In the genomic region with DNA sequence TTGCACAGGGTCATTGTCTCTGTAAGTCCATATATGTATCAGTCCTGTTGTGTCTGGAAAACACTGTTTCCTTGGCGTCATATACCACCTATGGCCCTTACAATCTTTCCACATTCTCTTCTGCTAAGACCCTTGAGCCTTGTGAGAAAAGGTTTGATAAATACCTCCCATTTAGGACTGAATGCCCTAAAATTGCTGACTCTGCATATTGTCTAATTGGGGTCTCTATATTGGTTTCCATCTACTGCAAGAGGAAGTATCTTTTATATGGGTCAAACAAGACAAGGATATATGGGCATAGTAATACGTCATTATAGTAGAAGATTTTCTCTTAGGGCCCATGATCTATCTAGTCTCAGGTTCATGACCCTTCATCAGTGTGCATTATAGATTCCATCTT, we compare ENCODE assay signal across 26 mouse cellular contexts.
"Had no signal": no experiment of that assay in that cellular context is flagged by ENCODE, and none has a peak within 500 bp of the region (broad histone marks: within the 10 kb centered on the region; RNA-seq: fewer than 3 reads in every experiment).

No protein-coding gene starts in this region.

- ATAC-seq: forebrain, embryonic 13.5 days; forebrain, embryonic 14.5 days; forebrain, embryonic 15.5 days; forebrain, embryonic 16.5 days; forebrain, postnatal 0 days had no signal

- H3K36me3 ChIP-seq: embryonic facial prominence, embryonic 10.5 days; embryonic facial prominence, embryonic 12.5 days; embryonic facial prominence, embryonic 13.5 days; embryonic facial prominence, embryonic 15.5 days; forebrain, embryonic 10.5 days; forebrain, embryonic 12.5 days; forebrain, embryonic 15.5 days had no signal

- H3K27ac ChIP-seq: embryonic facial prominence, embryonic 10.5 days; embryonic facial prominence, embryonic 12.5 days; embryonic facial prominence, embryonic 13.5 days; embryonic facial prominence, embryonic 15.5 days; forebrain, embryonic 10.5 days; forebrain, embryonic 12.5 days; forebrain, embryonic 13.5 days; forebrain, embryonic 15.5 days; gastrocnemius, adult 2 months; heart, adult 2 months had no signal

- H3K27me3 ChIP-seq: embryonic facial prominence, embryonic 12.5 days; embryonic facial prominence, embryonic 13.5 days; embryonic facial prominence, embryonic 15.5 days; forebrain, embryonic 12.5 days; forebrain, embryonic 13.5 days; forebrain, embryonic 15.5 days had no signal

- H3K9me3 ChIP-seq: embryonic facial prominence, embryonic 10.5 days; embryonic facial prominence, embryonic 12.5 days; embryonic facial prominence, embryonic 13.5 days; embryonic facial prominence, embryonic 15.5 days; forebrain, embryonic 10.5 days; forebrain, embryonic 12.5 days; forebrain, embryonic 13.5 days; forebrain, embryonic 15.5 days had no signal

- H3K4me2 ChIP-seq: embryonic facial prominence, embryonic 12.5 days; embryonic facial prominence, embryonic 13.5 days; embryonic facial prominence, embryonic 15.5 days; forebrain, embryonic 12.5 days; forebrain, embryonic 13.5 days; forebrain, embryonic 15.5 days had no signal

- DNase-seq: cerebellum, adult 9-11 months; cerebellum, postnatal 10 days; cerebellum, postnatal 14 days; cerebellum, postnatal 25 days; cerebellum, postnatal 36 days; embryo, embryonic 11 days; forebrain, postnatal 0 days; gastrocnemius, adult 2 months; gastrocnemius, postnatal 10 days; gastrocnemius, postnatal 14 days; gastrocnemius, postnatal 25 days; gastrocnemius, postnatal 36 days; heart, adult 11 months; heart, adult 18-20 months; heart, adult 2 months had no signal

- H3K4me3 ChIP-seq: embryonic facial prominence, embryonic 10.5 days; embryonic facial prominence, embryonic 12.5 days; embryonic facial prominence, embryonic 13.5 days; embryonic facial prominence, embryonic 15.5 days; erythroblast, embryonic 14.5 days; forebrain, embryonic 10.5 days; forebrain, embryonic 12.5 days; forebrain, embryonic 13.5 days; forebrain, embryonic 15.5 days; gastrocnemius, adult 2 months; heart, adult 2 months had no signal

- H3K4me1 ChIP-seq: embryonic facial prominence, embryonic 10.5 days; embryonic facial prominence, embryonic 12.5 days; embryonic facial prominence, embryonic 13.5 days; embryonic facial prominence, embryonic 15.5 days; forebrain, embryonic 10.5 days; forebrain, embryonic 12.5 days; forebrain, embryonic 13.5 days; forebrain, embryonic 15.5 days had no signal

- H3K9ac ChIP-seq: embryonic facial prominence, embryonic 12.5 days; embryonic facial prominence, embryonic 13.5 days; embryonic facial prominence, embryonic 15.5 days; forebrain, embryonic 12.5 days; forebrain, embryonic 13.5 days; forebrain, embryonic 15.5 days; forebrain, postnatal 0 days had no signal
